Mouse (Mus musculus): Measurements from ENCODE around the gene Eif2ak3.

The Eif2ak3 gene

GRCm38 (mm10) chr6:70910285-70910684, 66.0 kb downstream of the Eif2ak3 start:
- DNase-seq, result no peak

- peak; percentile 69 for DNase-seq
These were observed 67.5 kb downstream of the Eif2ak3 start for GRCm38 (mm10) chr6:70911668-70912395.

GRCm38 (mm10) chr6:70912396-70912765, 68.1 kb downstream of the Eif2ak3 start:
- no peak for DNase-seq

- no peak for DNase-seq
These were observed 74.5 kb downstream of the Eif2ak3 start, which contains the start of gene Tex37 for GRCm38 (mm10) chr6:70918827-70919226. Gene Tex37 (minus strand): TSS chr6:70918927.

GRCm38 (mm10) chr6:70921274-70922074, 77.2 kb downstream of the Eif2ak3 start:
- DNase-seq, result peak; percentile 35

GRCm38 (mm10) chr6:70931801-70932200, 87.5 kb downstream of the Eif2ak3 start:
- no peak for DNase-seq

- DNase-seq, result no peak
These were observed 109.0 kb downstream of the Eif2ak3 start for GRCm38 (mm10) chr6:70953274-70953673.

- DNase-seq, result no peak
These were observed 109.7 kb downstream of the Eif2ak3 start for GRCm38 (mm10) chr6:70954040-70954439.

All from right cerebral cortex, postnatal 25 days (tissue).